Mouse (Mus musculus): ENCODE measurements around the gene Unc5cl.
"Not testable (repeated sequence)": the region's sequence is repeated elsewhere in the genome, so short reads cannot be mapped to it uniquely, and the experiment has no call there.

Unc5cl gene

DNA sequence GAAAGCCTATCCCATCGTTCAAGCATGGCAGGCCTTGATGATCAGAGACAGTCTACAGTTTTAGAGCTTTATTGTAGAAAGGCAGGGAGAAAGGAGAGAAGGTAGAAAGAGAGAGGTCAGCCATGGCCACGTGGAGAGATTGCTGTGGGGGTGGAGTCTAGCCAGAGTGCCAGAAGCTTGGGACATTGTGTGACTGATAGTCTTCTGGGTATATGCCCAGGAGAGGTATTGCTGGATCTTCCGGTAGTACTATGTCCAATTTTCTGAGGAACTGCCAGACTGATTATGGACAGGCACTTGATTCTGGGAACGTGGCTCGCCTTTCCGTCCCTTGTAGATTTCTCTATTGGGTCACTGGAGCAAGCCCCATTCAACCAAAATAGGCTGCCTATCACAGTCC, 19.6 kb downstream of the Unc5cl start:
- not testable (repeated sequence) for DNase-seq

DNA sequence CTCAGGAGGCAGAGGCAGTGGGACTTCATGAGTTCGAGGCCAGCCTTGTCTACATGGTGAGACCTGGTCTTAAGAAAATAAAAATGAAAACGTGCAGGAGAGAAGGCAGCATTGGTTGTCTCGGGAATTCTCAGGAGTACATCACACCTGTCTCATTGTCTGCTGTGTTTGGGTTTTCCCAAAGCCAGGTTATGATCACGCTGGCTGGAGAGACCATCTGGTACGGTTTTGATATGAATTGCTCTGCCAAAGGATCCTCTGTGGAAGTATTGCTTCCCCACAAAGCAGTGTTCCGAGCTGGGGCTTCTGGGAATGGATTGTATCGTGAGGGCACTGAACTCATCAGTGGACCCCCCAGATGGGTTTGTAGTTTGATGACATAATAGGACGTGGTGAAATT, 20.7 kb downstream of the Unc5cl start:
- DNase-seq: no peak

DNA sequence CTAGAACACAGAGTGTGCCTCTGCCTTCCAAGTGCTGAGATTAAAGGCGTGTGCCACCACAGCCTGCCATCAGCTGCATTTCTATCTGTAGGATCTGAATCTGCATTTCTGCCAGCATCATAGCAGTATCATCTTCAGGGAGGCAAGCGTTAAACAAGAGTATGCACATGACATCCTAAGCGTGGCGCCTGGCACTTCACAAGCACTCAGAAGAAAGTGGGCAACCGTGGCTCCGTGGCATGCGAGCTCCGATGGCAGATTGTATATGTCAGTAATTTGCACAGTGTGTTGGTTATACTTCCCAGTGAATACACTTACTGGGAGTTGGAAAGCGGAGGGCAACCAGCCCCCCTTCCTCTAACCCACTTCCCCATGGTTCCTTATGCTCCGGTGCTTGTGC, 25.3 kb downstream of the Unc5cl start:
- DNase-seq: no peak

DNA sequence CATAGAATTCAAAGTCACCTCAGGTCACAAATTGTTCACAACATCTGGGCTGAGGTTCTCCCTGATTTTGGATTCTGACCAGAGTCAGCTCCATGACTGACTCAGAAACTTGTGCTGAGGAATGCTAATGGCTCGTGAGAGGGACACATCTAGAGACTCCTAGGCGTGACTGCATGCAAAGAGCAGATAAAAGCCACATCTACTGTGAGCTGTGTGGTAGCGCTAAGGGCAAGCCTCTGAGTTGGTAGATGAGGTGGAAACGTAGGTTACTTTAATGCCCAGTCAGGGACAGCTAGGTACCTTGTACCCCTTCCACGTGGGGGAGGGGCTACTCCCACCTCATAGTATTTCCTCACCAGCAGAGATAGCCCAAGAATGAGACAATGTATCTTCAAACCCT, 29.1 kb downstream of the Unc5cl start:
- no peak for DNase-seq

DNA sequence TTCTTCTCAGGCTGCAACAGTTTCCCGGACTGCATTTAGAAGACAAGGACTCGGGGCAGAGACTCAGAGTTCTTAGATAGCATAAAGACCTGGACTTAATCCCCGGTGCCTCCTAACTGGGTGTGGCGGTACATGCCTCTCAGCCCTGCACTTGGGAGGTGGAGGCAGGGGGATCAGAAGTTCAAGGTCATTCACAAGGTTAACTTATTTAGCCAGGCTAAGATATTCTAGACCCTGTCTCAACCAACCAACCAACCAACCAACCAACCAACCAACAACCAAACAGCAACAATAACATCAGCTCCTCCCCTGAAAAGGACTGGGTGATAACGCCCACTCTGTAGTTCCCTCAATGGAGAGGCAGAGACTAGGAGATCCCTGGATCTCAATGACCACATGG, 29.5 kb downstream of the Unc5cl start:
- no peak for DNase-seq

DNA sequence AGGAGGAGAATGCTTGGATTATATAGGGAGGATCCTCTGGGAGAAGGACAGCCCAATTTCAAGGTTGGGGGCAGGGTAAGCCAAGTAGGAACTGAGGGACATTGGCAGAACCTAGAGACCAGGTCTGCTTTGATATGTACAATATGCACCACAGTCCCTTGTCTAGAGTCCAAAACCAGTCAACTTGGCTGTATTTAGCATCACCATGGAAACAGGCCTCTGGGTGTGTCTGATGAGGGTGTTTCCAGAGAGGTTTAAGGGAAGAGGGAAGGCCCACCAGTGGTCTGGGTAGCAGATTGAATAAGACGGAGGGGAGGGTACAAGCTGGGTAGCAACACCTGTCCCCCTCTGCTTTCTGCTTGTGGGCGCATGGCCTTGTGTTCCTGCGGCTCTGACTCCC, 34.8 kb downstream of the Unc5cl start:
- DNase-seq: no peak

DNA sequence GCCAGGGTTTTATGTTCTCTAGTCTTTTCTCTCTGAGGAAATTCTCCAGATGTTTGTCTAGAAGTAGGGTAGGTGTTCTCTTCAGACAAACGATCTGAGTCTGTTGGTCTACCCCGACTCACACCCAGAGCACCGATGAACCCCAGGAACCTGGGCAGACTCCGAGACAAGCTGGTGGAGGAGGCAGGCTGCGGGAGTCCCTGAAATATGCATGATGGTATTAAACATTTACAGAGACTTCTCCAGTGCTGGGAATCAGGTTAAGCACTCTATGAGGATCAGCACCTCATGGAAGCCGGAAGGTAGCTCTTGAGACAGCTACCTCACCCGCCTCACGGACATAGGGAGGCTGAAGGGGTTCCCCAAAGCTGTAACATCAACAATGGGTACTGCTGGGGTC, 37.9 kb downstream of the Unc5cl start:
- DNase-seq: no peak

DNA sequence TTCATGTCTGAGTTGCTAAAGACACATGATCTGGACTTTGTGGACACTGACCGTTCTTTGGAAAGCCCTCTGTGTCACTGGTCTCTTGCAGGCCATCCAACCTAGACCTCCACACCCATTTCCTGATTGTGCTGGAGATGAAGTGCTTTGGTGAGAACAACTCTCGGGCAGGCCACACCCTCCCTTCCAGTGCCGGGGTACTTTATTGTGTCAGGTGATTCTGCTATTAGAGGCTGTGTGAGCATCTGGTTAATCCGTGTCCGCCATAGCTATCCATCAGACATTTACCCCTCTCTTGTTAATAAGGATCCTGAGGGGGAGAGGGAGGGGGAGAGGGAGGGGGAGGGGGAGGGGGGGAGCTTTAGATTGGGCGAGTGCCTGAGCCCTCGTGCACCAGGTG, 38.9 kb downstream of the Unc5cl start:
- DNase-seq: no peak

DNA sequence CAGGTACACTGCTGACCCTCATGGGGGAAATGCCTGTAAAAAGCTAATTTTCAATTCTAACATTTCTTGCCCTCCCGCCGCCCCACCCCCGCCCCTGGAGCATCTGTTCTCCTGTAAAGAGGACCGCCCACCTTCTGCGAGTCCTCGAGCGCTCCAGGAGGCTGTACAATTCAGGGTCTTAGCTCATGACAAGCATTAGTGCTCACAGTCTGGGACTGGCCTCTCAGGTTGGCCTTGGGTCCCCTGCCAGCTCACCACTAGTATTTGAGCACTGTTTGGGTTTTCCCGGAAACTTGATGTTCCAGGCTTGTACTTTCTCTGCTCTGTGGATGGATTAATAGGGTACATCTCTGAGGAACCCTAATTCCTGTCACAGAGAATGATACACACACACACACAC, 39.3 kb downstream of the Unc5cl start:
- no peak for DNase-seq

DNA sequence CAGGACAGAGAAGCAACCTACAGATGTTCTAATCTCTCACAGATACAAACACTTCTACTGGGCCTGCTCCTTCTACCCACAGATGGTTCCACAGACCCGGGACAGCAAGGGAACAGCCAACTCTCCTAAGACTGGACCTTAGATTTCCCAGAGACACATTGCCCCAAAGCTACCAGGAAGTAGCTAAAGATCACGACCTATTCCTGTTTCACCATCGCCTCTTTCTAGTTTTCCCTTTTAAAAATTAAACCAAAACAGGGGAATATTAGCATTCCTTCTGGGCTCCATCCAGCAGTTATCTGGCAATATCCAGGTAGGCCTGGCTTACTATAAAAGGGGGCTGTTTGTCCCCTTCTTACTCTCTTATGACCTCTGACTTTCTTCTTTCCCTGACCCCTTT, 43.3 kb downstream of the Unc5cl start:
- DNase-seq: no peak

DNA sequence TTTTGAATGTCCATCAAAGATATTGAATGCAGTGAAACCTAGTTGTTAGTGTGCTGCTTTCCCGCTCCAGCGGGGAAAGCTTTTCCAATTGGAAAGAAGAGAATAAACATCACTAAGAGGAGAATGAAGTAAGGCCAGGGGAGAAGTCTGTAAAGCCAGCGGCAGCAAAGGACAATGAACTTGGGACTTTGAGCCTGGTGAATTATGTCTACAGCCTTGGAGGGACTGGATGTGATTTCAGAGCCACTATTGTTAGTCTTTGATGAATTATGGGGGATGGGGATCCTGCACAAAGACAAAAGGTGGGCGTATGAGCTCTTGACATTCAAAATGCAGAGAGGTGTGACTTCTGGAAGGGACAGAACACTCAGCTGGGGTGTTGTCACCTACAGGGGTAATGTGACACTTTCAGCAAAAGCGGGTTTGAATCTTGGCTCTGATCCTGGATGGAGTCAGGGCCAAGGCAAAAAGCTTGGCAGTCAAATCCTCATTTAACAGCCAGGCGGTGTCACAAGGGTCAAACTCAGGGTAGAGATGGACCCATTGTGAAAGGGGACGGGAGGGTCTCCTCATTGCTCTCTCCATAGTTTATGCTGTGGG, 46.2 kb downstream of the Unc5cl start:
- no peak for DNase-seq

DNA sequence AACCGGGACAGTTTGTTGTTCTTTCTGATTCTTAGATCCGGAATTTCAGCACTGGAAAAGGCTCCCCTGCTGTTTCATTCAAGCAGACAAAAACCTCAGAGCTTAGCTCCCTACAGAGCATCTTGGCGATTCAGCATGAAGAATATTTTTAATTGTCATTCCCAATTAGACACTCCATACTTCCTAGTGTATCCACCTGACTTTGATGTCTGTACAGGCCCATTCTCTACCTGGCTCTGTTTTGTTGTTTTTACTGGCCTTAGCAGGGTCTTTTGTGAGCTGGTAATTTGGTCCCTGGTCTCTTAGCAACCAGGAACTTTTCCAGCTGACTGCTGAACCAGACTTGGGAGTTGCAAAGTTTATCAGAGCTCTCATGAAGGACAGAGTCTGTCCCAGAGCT, 50.3 kb downstream of the Unc5cl start:
- DNase-seq: no peak

DNA sequence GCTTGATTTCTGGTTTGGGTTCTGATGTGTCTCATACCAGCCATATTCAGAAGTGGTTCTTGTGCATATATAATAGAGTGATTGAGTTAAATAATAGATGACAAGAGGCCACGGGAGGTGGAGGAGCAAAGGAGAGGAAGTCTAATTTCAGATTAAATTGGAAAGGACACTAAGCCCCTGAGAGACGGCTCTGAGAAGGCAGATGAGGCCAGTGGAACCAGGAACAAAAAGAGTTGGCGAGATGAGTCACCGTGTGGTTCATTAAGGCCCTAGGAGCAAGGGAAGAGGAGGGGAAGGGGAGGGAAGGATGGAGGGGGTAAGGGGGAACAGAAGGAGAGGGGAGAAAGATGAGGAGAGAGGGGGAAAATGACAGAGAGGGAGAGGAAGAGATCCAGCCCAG, 52.3 kb downstream of the Unc5cl start:
- DNase-seq: no peak

DNA sequence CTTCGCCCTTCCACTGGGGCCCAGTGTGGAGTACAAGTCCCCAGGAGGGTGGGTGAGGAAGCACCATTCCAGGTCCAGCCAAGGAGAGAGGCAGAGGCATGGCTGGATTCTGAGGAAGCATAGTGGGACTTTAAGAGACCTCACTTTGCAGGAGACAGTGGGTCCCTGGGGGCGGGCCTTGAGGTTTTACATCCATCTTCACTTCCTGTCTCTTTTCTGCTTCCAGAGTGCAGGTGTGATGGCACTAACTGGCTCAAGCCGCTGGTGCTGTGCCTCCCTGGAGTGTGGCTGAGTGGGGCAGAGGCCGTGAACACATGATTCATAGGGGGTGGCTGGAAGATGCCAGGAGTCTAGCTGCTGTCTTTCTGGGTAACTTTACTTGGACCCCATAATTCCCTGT, 54.9 kb downstream of the Unc5cl start:
- DNase-seq: no peak

DNA sequence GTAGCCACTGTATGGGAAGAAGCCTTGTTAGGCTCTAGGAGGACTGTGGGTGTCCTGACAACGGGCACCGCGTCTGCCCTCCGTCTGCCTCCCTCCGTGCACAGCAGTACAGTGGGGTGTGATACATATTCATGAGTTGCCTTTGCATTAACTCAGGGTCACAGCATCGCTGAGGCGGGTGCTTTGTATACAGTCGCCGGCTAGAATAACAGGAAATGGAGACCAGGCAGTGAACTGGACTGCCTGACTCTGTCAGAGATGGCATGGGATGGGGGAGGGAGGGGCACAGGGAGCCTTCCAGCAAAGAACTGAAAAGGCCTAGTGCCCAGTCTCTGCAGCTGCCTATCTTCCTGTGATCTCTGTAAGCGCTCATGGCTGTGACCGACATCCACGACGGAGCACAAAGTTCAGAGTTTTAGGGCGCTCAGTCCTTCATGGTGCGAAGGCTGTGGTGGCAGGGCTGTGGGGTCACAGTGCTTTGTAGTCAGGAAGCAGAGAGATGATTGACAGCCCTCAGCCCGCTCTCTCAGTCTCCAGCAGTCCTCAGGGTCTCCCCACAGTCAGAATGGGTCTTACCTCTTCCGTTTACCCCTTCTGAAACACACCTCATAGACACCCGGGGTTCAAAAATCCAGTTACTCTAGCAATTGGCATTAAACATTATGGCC, 58.0 kb downstream of the Unc5cl start:
- no peak for DNase-seq

DNA sequence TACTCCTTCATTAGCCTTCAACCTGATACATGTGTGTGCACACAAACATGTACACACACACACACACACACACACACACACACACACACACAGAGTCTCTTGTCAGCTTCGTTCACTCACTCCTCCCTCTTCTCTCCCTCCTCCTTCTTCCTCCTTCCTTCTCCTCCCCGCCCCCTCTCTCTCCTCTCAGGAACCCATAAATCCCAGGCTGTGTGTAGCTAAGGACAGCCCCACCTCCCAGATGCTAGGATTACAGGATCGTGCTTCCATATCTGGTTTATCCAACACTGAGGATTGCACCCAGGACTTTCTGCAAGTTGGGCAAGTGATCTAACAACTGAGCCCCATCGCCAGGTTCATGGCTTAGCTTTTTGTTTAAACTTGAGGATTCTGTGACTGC, 59.9 kb downstream of the Unc5cl start:
- no peak for DNase-seq

DNA sequence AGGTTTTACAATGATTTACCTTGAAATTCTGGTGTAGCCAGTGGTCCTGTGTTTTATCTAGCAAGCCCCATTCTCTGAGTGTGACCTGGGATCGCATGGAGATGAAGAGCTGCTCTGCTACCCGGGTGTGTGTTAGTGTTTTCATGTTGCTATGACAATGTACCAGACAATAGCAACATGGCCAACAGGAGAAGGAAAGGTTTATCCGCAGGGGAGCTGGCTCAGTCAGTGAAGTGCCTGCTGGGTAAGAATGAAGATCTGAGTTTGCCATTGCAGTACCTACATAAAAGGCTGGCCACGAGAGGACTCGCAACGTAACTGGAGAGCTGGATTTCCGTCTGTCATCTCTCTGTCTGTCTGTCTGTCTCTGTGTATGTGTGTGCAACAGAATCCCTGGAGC, 64.3 kb downstream of the Unc5cl start:
- no peak for DNase-seq

DNA sequence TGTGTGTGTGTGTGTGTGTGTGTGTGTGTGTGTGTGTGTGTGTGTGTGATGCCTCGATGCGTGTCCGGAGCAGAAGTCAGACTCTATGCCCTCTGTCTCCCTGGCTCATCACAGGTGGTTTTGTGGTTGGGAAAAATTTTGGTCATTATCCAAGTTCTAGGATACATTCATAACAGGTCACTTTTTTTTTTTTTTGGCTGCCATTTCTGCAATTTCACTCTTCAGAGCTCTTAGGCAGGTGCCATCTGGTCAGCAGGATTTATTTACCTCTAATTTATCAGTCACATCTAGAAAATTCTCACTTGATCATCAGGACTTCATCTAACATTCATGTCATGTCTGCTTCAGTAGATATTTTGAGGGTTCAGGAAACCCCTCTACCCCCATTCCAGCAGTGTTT, 65.7 kb downstream of the Unc5cl start:
- DNase-seq: no peak

DNA sequence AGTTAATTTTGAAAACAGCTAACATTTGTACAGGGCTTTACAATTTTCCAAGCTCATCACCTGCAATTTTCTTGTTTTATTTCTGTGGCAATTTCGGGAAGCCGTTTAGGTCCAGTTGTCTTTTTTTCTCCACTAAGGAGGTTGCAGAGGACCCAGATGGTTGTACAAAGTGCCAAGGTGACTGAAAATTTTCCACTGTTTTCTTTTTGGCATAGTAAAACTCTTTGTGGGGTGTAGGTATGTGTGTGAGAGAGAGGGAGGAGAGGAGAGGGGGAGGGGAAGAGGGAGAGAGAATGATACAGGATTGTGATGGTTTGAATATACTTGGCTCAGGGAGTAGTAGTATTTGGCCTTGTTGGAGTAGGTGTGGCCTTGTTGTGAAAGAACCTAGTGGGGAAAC, 68.4 kb downstream of the Unc5cl start:
- DNase-seq: no peak

DNA sequence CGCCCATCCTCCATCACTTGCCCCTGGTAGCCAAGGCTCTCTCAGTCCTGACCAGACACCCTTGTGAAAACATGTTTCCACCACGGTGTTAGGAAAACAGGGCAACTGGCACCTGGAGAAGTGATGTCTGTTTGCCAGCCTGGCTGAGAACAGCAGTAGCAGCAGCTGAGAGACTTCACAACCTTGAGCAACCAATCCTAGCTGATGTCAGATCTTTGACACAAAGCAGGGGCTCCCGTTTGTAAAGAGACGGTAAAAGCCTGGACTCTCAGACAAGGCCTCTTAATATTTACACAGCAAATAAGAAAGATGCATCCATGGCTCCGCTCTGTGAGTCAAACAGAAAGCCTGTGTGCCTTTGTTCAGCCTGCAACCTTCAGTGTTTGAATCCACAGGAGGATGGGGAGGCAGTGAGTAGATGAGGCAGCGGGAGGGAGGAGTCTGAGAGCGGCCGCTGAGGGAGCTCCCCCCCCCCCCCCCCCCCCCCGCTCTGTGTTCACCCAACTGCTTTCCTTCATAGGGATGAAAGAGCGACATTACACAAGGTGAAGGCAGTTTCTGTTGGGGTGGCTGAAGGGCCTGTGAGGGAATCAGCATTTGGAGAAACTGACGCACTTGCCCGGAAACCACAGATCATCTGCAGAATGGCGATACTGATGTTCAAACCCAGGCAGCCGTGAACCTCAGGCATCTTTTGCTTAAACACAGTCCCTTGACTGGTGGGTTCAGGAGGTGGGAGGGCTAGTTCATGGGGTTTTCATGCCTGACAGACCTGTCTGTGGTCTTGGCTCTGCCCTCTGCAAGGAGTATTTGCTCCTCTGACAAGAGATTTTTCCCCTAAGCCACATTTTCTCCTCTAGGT, 79.4 kb downstream of the Unc5cl start:
- no peak for DNase-seq

DNA sequence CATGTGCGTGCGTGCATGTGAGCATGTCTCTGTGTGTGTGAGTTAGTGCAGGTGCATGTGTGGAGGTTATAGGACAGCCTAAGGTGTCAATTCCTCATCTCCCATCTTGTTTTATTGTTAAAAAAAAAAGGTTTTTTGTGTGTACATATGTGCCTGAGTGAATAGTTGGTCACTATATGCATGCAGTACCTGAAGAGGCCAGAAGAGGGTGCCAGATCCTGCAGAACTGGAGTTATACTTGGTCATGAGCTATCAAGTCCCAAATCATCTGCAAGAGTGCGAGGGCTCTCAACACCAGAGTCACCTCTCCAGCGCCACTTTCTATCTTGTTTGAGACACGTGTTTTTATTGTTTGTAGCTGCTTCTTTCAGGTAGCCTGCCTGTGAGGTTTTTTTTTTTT, 83.6 kb downstream of the Unc5cl start:
- DNase-seq: no peak

DNA sequence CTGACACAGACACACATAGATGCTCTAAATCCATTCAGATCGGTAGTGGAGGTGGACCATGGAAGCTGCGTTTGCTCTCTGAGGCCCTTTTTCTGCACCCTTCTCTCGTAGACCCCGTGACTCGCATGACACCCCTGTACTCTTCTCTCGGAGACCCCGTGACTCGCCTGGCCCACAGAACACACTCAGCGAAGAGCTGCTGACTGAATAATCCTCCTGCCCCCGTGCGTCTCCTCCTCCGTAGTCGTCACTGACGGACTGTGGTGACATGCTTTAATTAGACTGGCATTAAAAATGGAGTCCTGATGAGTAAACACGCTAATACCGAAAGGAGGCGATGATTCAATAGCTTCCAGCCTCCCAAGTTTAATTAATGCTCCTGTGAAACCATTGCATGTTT, 84.6 kb downstream of the Unc5cl start:
- DNase-seq: peak; percentile 47

DNA sequence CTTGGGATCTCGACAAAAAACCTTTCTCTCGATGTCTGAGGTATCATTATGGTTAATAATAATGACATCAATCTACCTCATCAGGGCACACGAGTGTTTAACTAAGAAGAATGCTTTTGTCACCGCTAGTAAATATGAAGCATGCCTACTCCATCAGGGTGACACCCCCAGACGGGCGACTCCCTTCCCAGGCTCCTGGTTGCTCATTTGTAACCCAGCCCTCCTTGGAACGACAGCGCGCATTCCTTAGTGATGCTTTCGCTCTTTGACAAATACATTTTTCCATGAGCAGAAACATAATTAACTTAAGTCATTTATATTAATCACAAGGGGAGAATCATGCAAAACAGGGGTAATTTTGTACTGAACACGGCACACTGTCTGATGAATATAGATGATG, 88.0 kb downstream of the Unc5cl start:
- peak; percentile 12 for DNase-seq

DNA sequence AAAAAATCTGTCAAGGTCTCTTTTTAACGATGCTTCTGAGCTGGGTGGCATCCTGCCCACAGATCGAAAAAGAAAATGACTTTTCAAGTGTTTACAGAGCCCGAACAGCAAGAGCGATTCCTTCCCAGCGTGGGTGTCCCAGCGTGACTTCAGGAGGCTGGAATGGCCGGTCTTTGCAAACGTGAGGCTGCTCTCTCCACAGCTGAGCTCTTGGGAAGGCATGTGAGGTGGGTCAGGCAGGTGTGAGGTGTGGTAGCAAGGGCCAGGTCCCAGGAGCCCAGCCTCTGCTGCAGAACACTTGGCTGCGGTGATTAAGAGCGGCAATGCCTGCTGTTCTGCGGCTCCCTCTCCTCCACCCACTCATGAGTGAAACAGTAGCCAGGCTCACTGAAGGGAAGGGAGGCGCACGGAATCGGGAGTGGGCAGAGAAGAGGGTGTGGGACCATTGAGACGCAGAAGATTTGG, 88.6 kb downstream of the Unc5cl start:
- peak; percentile 70 for DNase-seq
